Comparison of ENCODE assay signal across 17 mouse cellular contexts in genomic region chr11:63943947-63944346, GRCm38 (mm10). TPM values are rescaled to one million over a fixed set of nuclear protein-coding genes. Genes with fewer than 3 reads are reported as not detected.
DNase-seq lines count a peak whose midpoint lies in the region; ATAC-seq and TF ChIP-seq lines count a peak whose summit lies in the region.
"Had no signal": no experiment of that assay in that cellular context is flagged by ENCODE, and none has a peak within 500 bp of the region (broad histone marks: within the 10 kb centered on the region; RNA-seq: fewer than 3 reads in every experiment).

No protein-coding gene starts in this region.

- TF ChIP-seq CTCF in cerebellum, adult 2 months (IDR thresholded peaks at IDR 0.05; ENCODE audit: borderline replicate concordance, insufficient read depth, low read depth, low read length): no peak

- H3K4me3 ChIP-seq in heart, embryonic 12.5 days: no peak overlapping the region
- H3K4me3 ChIP-seq in cerebellum, adult 2 months (replicated peaks; ENCODE audit: insufficient read depth, low read depth, low read length): no peak overlapping the region
- no peak overlapping the region for H3K4me3 ChIP-seq in midbrain, embryonic 16.5 days (ENCODE audit: low read depth, low read length)
- H3K4me3 ChIP-seq: embryonic facial prominence, embryonic 10.5 days; embryonic facial prominence, embryonic 12.5 days; forebrain, embryonic 13.5 days; forebrain, embryonic 15.5 days had no signal

- WGBS in heart, embryonic 12.5 days: 86% methylated on average over 3 of the region's 3 CpGs
- 50% methylated on average over 3 of the region's 3 CpGs for WGBS in cerebellum, adult 2 months
- WGBS in midbrain, embryonic 16.5 days: 83% methylated on average over 3 of the region's 3 CpGs

- peaks cover 16% of the 10 kb centered on the region for H3K4me1 ChIP-seq in heart, embryonic 12.5 days (replicated peaks)
- H3K4me1 ChIP-seq in cerebellum, adult 2 months (ENCODE audit: control insufficient read depth, insufficient read depth, low read length): peaks cover 9% of the 10 kb centered on the region
- no peaks in the 10 kb centered on the region for H3K4me1 ChIP-seq in midbrain, embryonic 16.5 days (ENCODE audit: control insufficient read depth, insufficient read depth, low read length)
- H3K4me1 ChIP-seq: embryonic facial prominence, embryonic 10.5 days; embryonic facial prominence, embryonic 12.5 days; forebrain, embryonic 13.5 days had no signal

- no peaks in the 10 kb centered on the region for H3K36me3 ChIP-seq in heart, embryonic 12.5 days
- no peaks in the 10 kb centered on the region for H3K36me3 ChIP-seq in midbrain, embryonic 16.5 days (ENCODE audit: control insufficient read depth, insufficient read depth, low read length)
- H3K36me3 ChIP-seq: embryonic facial prominence, embryonic 10.5 days; embryonic facial prominence, embryonic 12.5 days; forebrain, embryonic 15.5 days; G1E had no signal

- H3K27me3 ChIP-seq in heart, embryonic 12.5 days (replicated peaks): peaks cover 9% of the 10 kb centered on the region
- no peaks in the 10 kb centered on the region; the same call in 1 of the 2 replicates for H3K27me3 ChIP-seq in cerebellum, adult 2 months (ENCODE audit: control insufficient read depth, insufficient read depth, low read length)
- H3K27me3 ChIP-seq in midbrain, embryonic 16.5 days (ENCODE audit: control insufficient read depth, insufficient read depth, low read depth, low read length): no peaks in the 10 kb centered on the region
- H3K27me3 ChIP-seq: embryonic facial prominence, embryonic 12.5 days; forebrain, embryonic 15.5 days had no signal

- H3K9me3 ChIP-seq in heart, embryonic 12.5 days (replicated peaks): no peaks in the 10 kb centered on the region
- no peaks in the 10 kb centered on the region for H3K9me3 ChIP-seq in midbrain, embryonic 16.5 days (replicated peaks; ENCODE audit: control insufficient read depth, low read length, poor library complexity, severe bottlenecking)
- H3K9me3 ChIP-seq: embryonic facial prominence, embryonic 10.5 days; embryonic facial prominence, embryonic 12.5 days; forebrain, embryonic 13.5 days; forebrain, embryonic 15.5 days; G1E had no signal

- no peak for TF ChIP-seq POLR2A in cerebellum, adult 2 months (IDR thresholded peaks at IDR 0.05; ENCODE audit: borderline replicate concordance, insufficient read depth, low read length)

- ATAC-seq in heart, embryonic 12.5 days (ENCODE audit: insufficient number of reproducible peaks, low FRiP score): no peak
- ATAC-seq in midbrain, embryonic 16.5 days: no peak
- ATAC-seq: forebrain, embryonic 13.5 days; forebrain, embryonic 15.5 days; forebrain, postnatal 0 days; Patski had no signal

- peak; percentile 70 for DNase-seq in heart, adult 11 months
- peak; percentile 37 for DNase-seq in T-cell, adult 2 months (ENCODE audit: low spot score)
- peak; percentile 66 for DNase-seq in naive thymus-derived CD4-positive, alpha-beta T cell, adult 2 months (ENCODE audit: low read depth)
- DNase-seq in cerebellum, adult 2 months: no peak
- DNase-seq: adrenal gland, adult 2 months; adrenal gland, postnatal 10 days; adrenal gland, postnatal 25 days; cerebellum, adult 11 months; forebrain, postnatal 0 days had no signal

- no peak overlapping the region for H3K9ac ChIP-seq in heart, embryonic 12.5 days
- H3K9ac ChIP-seq in midbrain, embryonic 16.5 days (ENCODE audit: low read depth, low read length): no peak overlapping the region
- H3K9ac ChIP-seq: embryonic facial prominence, embryonic 12.5 days; forebrain, embryonic 13.5 days; forebrain, embryonic 15.5 days; forebrain, postnatal 0 days had no signal

- H3K27ac ChIP-seq in heart, embryonic 12.5 days (ENCODE audit: poor library complexity, severe bottlenecking): no peak overlapping the region
- no peak overlapping the region for H3K27ac ChIP-seq in cerebellum, adult 2 months (ENCODE audit: insufficient read depth, low read length)
- H3K27ac ChIP-seq in midbrain, embryonic 16.5 days (ENCODE audit: low read length): no peak overlapping the region
- H3K27ac ChIP-seq: embryonic facial prominence, embryonic 10.5 days; embryonic facial prominence, embryonic 12.5 days; forebrain, embryonic 13.5 days; forebrain, embryonic 15.5 days had no signal

- H3K4me2 ChIP-seq in heart, embryonic 12.5 days: no peak overlapping the region
- no peak overlapping the region for H3K4me2 ChIP-seq in midbrain, embryonic 16.5 days (ENCODE audit: low read length)
- H3K4me2 ChIP-seq: embryonic facial prominence, embryonic 12.5 days; forebrain, embryonic 13.5 days; forebrain, embryonic 15.5 days had no signal

RNA-seq across cellular contexts. Expression of gene Hs3st3b1, which starts 21.9 kb away (rescaled TPM):
- 3.9 and 4.6 TPM in 2 replicates for polyA plus RNA-seq in heart, embryonic 12.5 days (2016; fragmentation: Nextera tagmentation; extraction: Ambion mirVana)
- polyA plus RNA-seq in cerebellum, adult 2 months (2012; rRNA removed): 0.79 and 1.2 TPM in 2 replicates
- polyA plus RNA-seq in midbrain, embryonic 16.5 days (2015; fragmentation: Nextera tagmentation; extraction: Ambion mirVana): 9.4 and 15.4 TPM in 2 replicates
- polyA plus RNA-seq: G1E had no signal

Comparison
In these comparisons a context has a peak if more than half of its experiments do, and no peak if none do; other contexts are left out.
1. DNase-seq: peak in heart, adult 11 months (single experiment), T-cell, adult 2 months (single experiment) and naive thymus-derived CD4-positive, alpha-beta T cell, adult 2 months (single experiment); none in cerebellum, adult 2 months (0 of 2).